ENCODE assay signal across 16 mouse cellular contexts in genomic region chr6:36772541-36772940, GRCm38 (mm10).
"Had no signal": no experiment of that assay in that cellular context is flagged by ENCODE, and none has a peak within 500 bp of the region (broad histone marks: within the 10 kb centered on the region; RNA-seq: fewer than 3 reads in every experiment).

No protein-coding gene starts in this region.

- H3K27me3 ChIP-seq: neural tube, embryonic 15.5 days; stomach, embryonic 15.5 days had no signal

- H3K4me3 ChIP-seq: neural tube, embryonic 13.5 days; neural tube, embryonic 15.5 days; stomach, embryonic 15.5 days had no signal

- H3K36me3 ChIP-seq: stomach, embryonic 15.5 days had no signal

- H3K27ac ChIP-seq: neural tube, embryonic 13.5 days; neural tube, embryonic 15.5 days; stomach, embryonic 15.5 days; stomach, postnatal 0 days had no signal

- DNase-seq: retina, postnatal 1 day; right cerebral cortex, adult 18-20 months; right cerebral cortex, postnatal 14 days; right cerebral cortex, postnatal 25 days; right cerebral cortex, postnatal 4 days; spleen, adult 18-20 months; thymus, adult 18-20 months; thymus, adult 2 months; thymus, postnatal 14 days; thymus, postnatal 25 days; thymus, postnatal 36 days; thymus, postnatal 4 days had no signal
